In the genomic region with DNA sequence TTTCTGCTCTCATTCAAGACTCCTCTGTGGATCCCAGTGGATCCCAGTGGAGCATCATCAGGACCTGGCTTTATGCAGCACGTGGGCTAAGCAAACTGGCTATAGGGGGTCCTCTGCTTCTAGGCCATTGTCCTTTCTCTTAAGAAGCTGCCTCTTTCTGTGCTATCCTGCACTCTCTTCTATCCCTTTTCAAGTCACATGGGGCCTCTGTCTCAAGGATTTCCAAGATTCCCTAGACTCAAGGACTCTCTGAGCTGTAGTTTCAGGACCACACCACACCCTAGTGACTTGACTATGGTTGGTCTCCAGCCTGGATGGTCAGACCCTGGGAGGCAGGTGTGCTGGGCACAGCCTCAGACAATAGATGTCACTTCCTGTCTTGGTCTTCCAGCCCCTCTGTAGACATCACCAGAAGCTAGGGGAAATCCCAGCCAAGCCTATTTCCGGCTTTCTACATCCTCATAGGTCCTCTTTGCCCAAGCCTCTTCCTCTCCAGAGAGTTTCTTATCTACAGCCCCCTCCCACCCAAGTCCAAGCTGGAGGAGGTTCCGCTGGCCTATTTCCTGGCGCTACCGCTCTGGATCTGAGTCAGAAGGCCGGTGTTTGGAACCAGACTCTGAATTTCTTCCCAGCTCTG, we compare ENCODE assay signal across 9 mouse cellular contexts.
A peak's percentile ranks its signal among the peaks of the same experiment; 100 is the strongest.
DNase-seq lines count a peak whose midpoint lies in the region; ATAC-seq and TF ChIP-seq lines count a peak whose summit lies in the region.
"Had no signal": no experiment of that assay in that cellular context is flagged by ENCODE, and none has a peak within 500 bp of the region (broad histone marks: within the 10 kb centered on the region; RNA-seq: fewer than 3 reads in every experiment).

No protein-coding gene starts in this region.

- peaks cover 15% of the 10 kb centered on the region for H3K9me3 ChIP-seq in CH12.LX (replicated peaks; ENCODE audit: low read length)
- H3K9me3 ChIP-seq: forebrain, embryonic 10.5 days had no signal

- peak; percentile 74 for TF ChIP-seq EP300 in CH12.LX (IDR thresholded peaks at IDR 0.05; ENCODE audit: low read length)

- no peak; the same call in none of the 2 replicates for TF ChIP-seq RAD21 in CH12.LX (IDR thresholded peaks at IDR 0.05; ENCODE audit: low read depth, low read length)

- in situ Hi-C loops in CH12.LX (cut with MboI; ENCODE audit: low pct_ligation_motif_present, low pct_unique_long_range_greater_than_20kb, low sequenced_read_pairs), result no loop called here

- H3K4me1 ChIP-seq in CH12.LX (ENCODE audit: control insufficient read depth in 1 of 2, insufficient read depth in 2 of 2), result peaks cover 10 to 25% of the 10 kb centered on the region in 2 experiments; a peak in 3 of 4 replicates

- H3K4me2 ChIP-seq in CH12.LX (ENCODE audit: insufficient read depth, low read depth, poor library complexity, severe bottlenecking), result peak overlapping the region; percentile 77

- ATAC-seq in granulocyte monocyte progenitor cell, adult 5-6 weeks (replicated peaks; ENCODE audit: poor library complexity, severe bottlenecking), result peak; percentile 94
- peak; percentile 91 for ATAC-seq in inflammation-experienced regulatory T-cells, adult 6 months

- DNase-seq in CH12.LX (ENCODE audit: extremely low read depth), result peak; percentile 92
- peak; percentile 67 to 71 for DNase-seq in lung, postnatal 4 days
- DNase-seq in neural tube, embryonic 10.5 days (ENCODE audit: extremely low spot score, low spot score), result no peak
- DNase-seq in frontal cortex, adult 2 months (ENCODE audit: extremely low spot score in 1 of 2, low spot score in 1 of 2), result no peak
- DNase-seq in cerebellum, postnatal 36 days, result no peak

- no peaks in the 10 kb centered on the region for H3K36me3 ChIP-seq in CH12.LX (replicated peaks in 1 of 2; ENCODE audit: control insufficient read depth in 1 of 2, insufficient read depth in 1 of 2, low read length in 1 of 2)
- H3K36me3 ChIP-seq: forebrain, embryonic 10.5 days had no signal

- dilution Hi-C loops in CH12.LX (cut with MboI; ENCODE audit: extremely low pct_ligation_motif_present, extremely low pct_unique_long_range_greater_than_20kb, low sequenced_read_pairs), result no loop called here

- peak overlapping the region; percentile 65; the same call in 1 of the 2 replicates for H3K27ac ChIP-seq in CH12.LX (ENCODE audit: insufficient read depth, low read depth)
- H3K27ac ChIP-seq: forebrain, embryonic 10.5 days; macrophage had no signal

- peak overlapping the region; percentile 2 to 38 (median 34) for H3K4me3 ChIP-seq in CH12.LX (replicated peaks in 1 of 3; ENCODE audit: low read depth in 2 of 3, low read length in 2 of 3, poor library complexity in 1 of 3)
- H3K4me3 ChIP-seq: forebrain, embryonic 10.5 days had no signal

- H3K9ac ChIP-seq in CH12.LX (ENCODE audit: insufficient read depth, low read depth), result peak overlapping the region; percentile 70

- H3K27me3 ChIP-seq in CH12.LX (replicated peaks), result no peaks in the 10 kb centered on the region

- no peaks in the 10 kb centered on the region for H3K79me2 ChIP-seq in CH12.LX (replicated peaks; ENCODE audit: control insufficient read depth, extremely low read depth, insufficient read depth, poor library complexity, severe bottlenecking)

- peak; percentile 63 for TF ChIP-seq POLR2A in CH12.LX (IDR thresholded peaks at IDR 0.05; ENCODE audit: low read depth, low read length)

- TF ChIP-seq CTCF in CH12.LX (conservative IDR thresholded peaks at IDR 0.05 in 1 of 2, IDR thresholded peaks at IDR 0.05 in 1 of 2; ENCODE audit: low read depth in 2 of 2, low read length in 2 of 2), result no peak

TF ChIP-seq in CH12.LX, 34 proteins besides CTCF, POLR2A, EP300 and RAD21:
- no peak for TF ChIP-seq NRF1 (IDR thresholded peaks at IDR 0.05; ENCODE audit: low read depth, low read length)
- TF ChIP-seq IRF4 (IDR thresholded peaks at IDR 0.05; ENCODE audit: low read depth, low read length), result peak; percentile 86
- no peak for TF ChIP-seq GABPA (IDR thresholded peaks at IDR 0.05; ENCODE audit: insufficient replicate concordance, low read depth, low read length)
- TF ChIP-seq TCF12 (IDR thresholded peaks at IDR 0.05; ENCODE audit: low read depth, low read length), result peak; percentile 74
- TF ChIP-seq MEF2A (IDR thresholded peaks at IDR 0.05; ENCODE audit: borderline replicate concordance, low read depth, low read length), result peak; percentile 84
- TF ChIP-seq HCFC1 (IDR thresholded peaks at IDR 0.05; ENCODE audit: low read depth, low read length), result peak; percentile 73
- TF ChIP-seq JUND (conservative IDR thresholded peaks at IDR 0.05; ENCODE audit: low read depth, low read length), result peak; percentile 60
- no peak for TF ChIP-seq RCOR1 (conservative IDR thresholded peaks at IDR 0.05; ENCODE audit: low read depth, low read length)
- TF ChIP-seq MAX (IDR thresholded peaks at IDR 0.05; ENCODE audit: low read length), result peak; percentile 71
- TF ChIP-seq SIN3A (IDR thresholded peaks at IDR 0.05; ENCODE audit: low read length), result peak; percentile 14; the same call in 1 of the 2 replicates
- no peak for TF ChIP-seq UBTF (IDR thresholded peaks at IDR 0.05; ENCODE audit: low read depth, low read length)
- peak; percentile 61; the same call in 1 of the 2 replicates for TF ChIP-seq MAZ (IDR thresholded peaks at IDR 0.05; ENCODE audit: low read depth, low read length)
- TF ChIP-seq POLR2AphosphoS2 (IDR thresholded peaks at IDR 0.05; ENCODE audit: low read depth, low read length), result no peak
- TF ChIP-seq JUN (IDR thresholded peaks at IDR 0.05; ENCODE audit: insufficient read depth, low read depth, low read length), result no peak
- TF ChIP-seq MXI1 (IDR thresholded peaks at IDR 0.05; ENCODE audit: low read depth, low read length), result no peak
- no peak for TF ChIP-seq ZC3H11A (IDR thresholded peaks at IDR 0.05; ENCODE audit: low read depth, low read length)
- peak; percentile 41; the same call in 1 of the 2 replicates for TF ChIP-seq BHLHE40 (IDR thresholded peaks at IDR 0.05; ENCODE audit: low read depth, low read length)
- peak; percentile 46; the same call in 1 of the 2 replicates for TF ChIP-seq ZMIZ1 (IDR thresholded peaks at IDR 0.05; ENCODE audit: low read depth, low read length)
- no peak for TF ChIP-seq ZNF384 (IDR thresholded peaks at IDR 0.05; ENCODE audit: low read depth, low read length)
- 0 out of 2 replicates have a peak, but pooled peaks have one; percentile 63 for TF ChIP-seq KAT2A (IDR thresholded peaks at IDR 0.05; ENCODE audit: insufficient replicate concordance, low read length)
- TF ChIP-seq ZKSCAN1 (IDR thresholded peaks at IDR 0.05; ENCODE audit: borderline replicate concordance, low read depth, low read length), result no peak
- no peak for TF ChIP-seq MAFK (IDR thresholded peaks at IDR 0.05; ENCODE audit: insufficient replicate concordance, low read length)
- no peak; the same call in 1 of the 2 replicates for TF ChIP-seq SMC3 (IDR thresholded peaks at IDR 0.05; ENCODE audit: low read depth, low read length)
- TF ChIP-seq PAX5 (IDR thresholded peaks at IDR 0.05; ENCODE audit: low read length), result no peak
- TF ChIP-seq USF2 (conservative IDR thresholded peaks at IDR 0.05; ENCODE audit: low read depth, low read length), result no peak; the same call in 1 of the 2 replicates
- TF ChIP-seq CHD1 (IDR thresholded peaks at IDR 0.05; ENCODE audit: low read depth, low read length), result no peak
- peak; percentile 68 for TF ChIP-seq ETS1 (conservative IDR thresholded peaks at IDR 0.05; ENCODE audit: low read depth, low read length)
- peak; percentile 61; the same call in 1 of the 2 replicates for TF ChIP-seq MYC (IDR thresholded peaks at IDR 0.05; ENCODE audit: low read depth, low read length)
- TF ChIP-seq ELF1 (IDR thresholded peaks at IDR 0.05; ENCODE audit: low read depth, low read length), result peak; percentile 87
- peak; percentile 45; the same call in 1 of the 2 replicates for TF ChIP-seq CHD2 (IDR thresholded peaks at IDR 0.05; ENCODE audit: low read length)
- 0 out of 2 replicates have a peak, but pooled peaks have one; percentile 51 for TF ChIP-seq E2F4 (IDR thresholded peaks at IDR 0.05; ENCODE audit: insufficient replicate concordance, low read depth, low read length)
- TF ChIP-seq USF1 (IDR thresholded peaks at IDR 0.05; ENCODE audit: low read depth, low read length), result no peak
- peak; percentile 68; the same call in 1 of the 2 replicates for TF ChIP-seq TBP (conservative IDR thresholded peaks at IDR 0.05; ENCODE audit: low read depth, low read length)
- no peak for TF ChIP-seq NELFE (IDR thresholded peaks at IDR 0.05; ENCODE audit: low read depth, low read length)

Comparison
In these comparisons a context has a peak if more than half of its experiments do, and no peak if none do; other contexts are left out.
1. DNase-seq: peak in CH12.LX (single experiment) and lung, postnatal 4 days (2 of 2); none in neural tube, embryonic 10.5 days (single experiment), frontal cortex, adult 2 months (0 of 2) and cerebellum, postnatal 36 days (0 of 2).